Mouse (Mus musculus): ENCODE results near the gene Atf7. TPM values are rescaled to one million over a fixed set of nuclear protein-coding genes. Genes with fewer than 3 reads are reported as not detected.

Atf7 gene
- total RNA-seq, 4 experiments from 2014 or later: 40.8 to 44.8 (median 42.6) TPM

DNA sequence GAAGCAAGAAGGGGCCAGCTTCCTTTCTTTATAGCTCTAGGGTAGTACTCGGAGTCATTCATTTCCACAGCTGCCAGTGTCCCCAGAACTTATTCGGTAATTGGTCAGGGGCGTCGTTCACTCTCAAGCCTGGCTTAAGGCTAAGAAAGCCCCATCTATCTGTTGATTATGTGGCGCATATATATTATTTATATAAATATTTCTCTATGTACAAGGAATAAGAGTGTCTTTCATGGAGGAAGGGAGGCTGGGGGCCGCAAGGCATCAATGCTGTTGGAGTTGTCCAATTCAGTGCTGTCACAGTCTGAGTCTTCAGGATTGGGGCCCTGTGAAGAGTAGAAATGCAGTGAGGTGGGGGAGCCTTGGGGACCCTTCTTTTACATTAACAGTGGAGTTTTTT is 125.4 kb downstream of the Atf7 start:
- DNase-seq (ENCODE audit: low spot score in 2 of 2): no peak

GRCm38 (mm10) chr15:102499370-102499769 is 125.9 kb downstream of the Atf7 start:
- no peak for DNase-seq (ENCODE audit: low spot score in 2 of 2)

DNA sequence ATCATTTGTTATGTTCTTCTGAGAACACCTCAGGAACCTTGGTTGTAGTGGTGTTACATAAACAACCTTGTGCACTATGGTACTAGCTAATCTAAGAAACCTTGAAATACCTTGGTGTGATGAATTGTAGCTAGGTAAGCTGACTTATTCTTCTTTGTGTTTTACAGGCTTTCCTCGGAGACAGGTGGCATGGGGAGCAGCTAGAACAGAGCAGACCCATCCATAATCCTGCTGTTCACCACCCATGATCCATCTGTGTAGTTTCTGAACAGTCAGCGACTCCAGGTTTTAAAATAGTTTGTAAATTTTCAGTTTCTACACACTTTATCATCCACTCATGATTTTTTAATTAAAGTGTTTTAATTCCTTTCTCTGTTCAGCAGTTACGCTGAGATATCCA is 126.9 kb downstream of the Atf7 start:
- no peak for DNase-seq (ENCODE audit: low spot score in 2 of 2)

DNA sequence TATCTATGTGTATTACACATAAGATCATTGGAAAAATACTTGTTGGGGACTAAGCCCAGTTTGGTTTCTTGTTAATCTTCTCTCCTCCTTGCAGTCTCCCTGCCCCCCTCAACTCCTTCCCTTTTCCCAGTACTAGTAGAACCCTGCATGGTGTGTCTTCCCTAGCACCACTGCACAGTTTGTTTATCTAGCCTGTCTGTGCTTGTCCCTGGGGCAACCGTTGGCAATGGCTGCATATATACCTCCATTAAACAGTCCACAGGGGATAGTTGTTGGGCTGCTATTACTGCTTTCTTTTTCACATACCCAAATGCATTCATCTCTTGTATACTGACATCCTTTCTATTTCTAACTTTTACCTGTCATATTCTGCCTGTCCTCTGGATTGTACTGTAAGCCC is 137.6 kb downstream of the Atf7 start:
- DNase-seq (ENCODE audit: low spot score in 2 of 2): no peak

DNA sequence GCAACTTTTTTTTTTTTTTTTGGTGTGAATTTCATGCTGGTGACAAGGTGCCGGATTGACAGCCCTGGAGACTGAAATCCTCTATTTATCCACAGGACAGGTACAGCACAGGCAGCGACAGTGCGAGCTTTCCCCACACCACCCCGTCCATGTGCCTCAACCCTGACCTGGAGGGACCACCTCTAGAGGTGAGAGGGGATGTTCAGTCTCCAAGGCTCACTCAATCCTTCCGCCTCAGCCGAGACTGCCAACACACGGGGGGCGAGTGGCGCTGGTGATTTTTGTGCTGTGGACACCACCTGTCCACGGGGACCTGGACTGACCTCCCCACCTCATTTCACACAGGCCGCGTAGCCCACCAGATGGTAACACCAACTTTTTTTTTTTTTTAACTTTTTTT is 139.4 kb downstream of the Atf7 start:
- no peak for DNase-seq (ENCODE audit: low spot score in 2 of 2)

DNA sequence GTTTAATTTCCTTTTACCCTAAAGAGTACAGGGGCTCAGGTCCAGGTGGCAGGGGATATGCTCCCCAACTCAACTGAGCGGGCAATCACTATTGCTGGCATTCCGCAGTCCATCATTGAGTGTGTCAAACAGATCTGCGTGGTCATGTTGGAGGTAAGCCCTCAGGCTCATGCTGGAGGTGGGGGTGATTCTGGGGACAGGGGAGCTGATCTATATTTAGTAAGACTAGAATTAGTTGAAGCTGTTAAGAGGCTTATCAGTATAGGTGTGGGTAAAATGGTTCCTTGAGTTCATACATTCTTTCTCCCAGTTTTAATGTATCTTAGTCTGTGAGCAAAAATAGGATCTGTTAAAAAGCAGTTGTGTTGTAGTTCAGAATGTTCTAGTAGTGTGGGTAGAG is 142.1 kb downstream of the Atf7 start:
- DNase-seq (ENCODE audit: low spot score in 2 of 2): no peak

Small RNA genes within 50 kb of the gene (microRNA-seq; reads per million reads assigned to microRNA genes)
- gene Mir688: 0 to 0.44 reads per million in 2 experiments

Other genes starting within 250 kb of the Atf7 start
- 10 to 100 TPM; 30.3 to 44.7 (median 38.7) TPM for gene Sp1, start 219.3 kb downstream of the Atf7 start, total RNA-seq (2022)
- gene Amhr2, start 180.1 kb downstream of the Atf7 start, total RNA-seq (2022): 1 to 10 TPM in 1 of 4 experiments, under 1 TPM in 3; 0.73 to 2.0 (median 0.92) TPM
- gene Prr13, start 166.4 kb downstream of the Atf7 start, total RNA-seq (2022): 10 to 100 TPM; 42.3 to 53.7 (median 44.3) TPM
- 100 to 1,000 TPM; 481 to 511 (median 488) TPM for gene Pcbp2, start 154.9 kb downstream of the Atf7 start, total RNA-seq (2022)
- gene Gm10337, start 121.7 kb downstream of the Atf7 start, total RNA-seq (2022): not detected
- 10 to 100 TPM; 85.6 to 93.8 (median 89.3) TPM for gene Map3k12, start 108.4 kb downstream of the Atf7 start, total RNA-seq (2022)
- gene Tarbp2, start 107.3 kb downstream of the Atf7 start, total RNA-seq (2022): 10 to 100 TPM; 30.3 to 37.4 (median 35.2) TPM
- gene Npff, start 100.5 kb downstream of the Atf7 start, total RNA-seq (2022): 1 to 10 TPM; 2.1 to 4.8 (median 3.2) TPM
- gene Gm28047, start 397 bp downstream of the Atf7 start, total RNA-seq (2022): under 1 TPM in 1 of 4 experiments, not detected in 3; 0.91 TPM
- 10 to 100 TPM in 3 of 4 experiments, 1 to 10 TPM in 1; 8.4 to 19.1 (median 13.2) TPM for gene Atp5g2, start 46.9 kb upstream of the Atf7 start, total RNA-seq (2022)
- 10 to 100 TPM; 74.9 to 85.2 (median 82.2) TPM for gene Calcoco1, start 96.7 kb upstream of the Atf7 start, total RNA-seq (2022)

All from left cerebral cortex, adult 8-10 months (tissue).